Mouse (Mus musculus): ENCODE results near the gene Lmnb2.

- TF ChIP-seq FLI1 (IDR thresholded peaks at IDR 0.05; ENCODE audit: low read length) = no peak
- no peak for TF ChIP-seq GATA1 (IDR thresholded peaks at IDR 0.05; ENCODE audit: borderline replicate concordance, low read length)
Observed at GRCm38 (mm10) chr10:80938831-80939550, 20.9 kb upstream of the Lmnb2 start.

Measured in megakaryocyte, embryonic 14.5 days (primary cell).